Mouse (Mus musculus) lung, postnatal 25 days (tissue): ENCODE data around the gene Ncoa7.
"Not testable (repeated sequence)": the region's sequence is repeated elsewhere in the genome, so short reads cannot be mapped to it uniquely, and the experiment has no call there.

Experiments
- DNase-seq: peaks from one replicate; pipeline ENCODE4 v3.0.0; 2022; ENCODE audit warnings: low spot score

Gene Ncoa7

GRCm38 (mm10) chr10:30666580-30666979 is 136.5 kb downstream of the Ncoa7 start:
- no peak for DNase-seq

GRCm38 (mm10) chr10:30660564-30661328 is 142.4 kb downstream of the Ncoa7 start:
- DNase-seq: no peak

GRCm38 (mm10) chr10:30655655-30656054 is 147.5 kb downstream of the Ncoa7 start:
- no peak for DNase-seq

GRCm38 (mm10) chr10:30647681-30648080 is 155.4 kb downstream of the Ncoa7 start:
- DNase-seq: no peak

DNA sequence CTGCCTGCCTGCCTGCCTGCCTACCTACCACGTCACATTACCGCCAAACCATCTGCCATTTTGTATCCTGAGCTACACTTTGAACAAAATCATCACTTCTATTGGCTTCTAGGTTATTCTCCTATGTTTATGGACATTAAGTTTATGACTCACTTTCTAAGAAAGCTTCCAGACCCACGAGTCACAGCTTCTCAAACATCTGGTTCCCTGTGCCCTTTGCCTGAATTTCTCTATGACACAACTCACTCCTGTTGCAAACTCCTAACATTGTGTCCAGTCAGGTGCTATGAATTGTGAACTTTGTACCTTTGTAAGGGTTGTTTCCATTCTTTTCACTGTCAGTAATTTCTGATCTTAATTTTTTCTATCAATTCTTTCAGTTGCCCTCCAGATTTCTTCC is 164.9 kb downstream of the Ncoa7 start:
- DNase-seq: no peak

GRCm38 (mm10) chr10:30636474-30637154 is 166.5 kb downstream of the Ncoa7 start:
- DNase-seq: not testable (repeated sequence)

- DNase-seq: no peak
These were observed 170.4 kb downstream of the Ncoa7 start for GRCm38 (mm10) chr10:30632718-30633117.

DNA sequence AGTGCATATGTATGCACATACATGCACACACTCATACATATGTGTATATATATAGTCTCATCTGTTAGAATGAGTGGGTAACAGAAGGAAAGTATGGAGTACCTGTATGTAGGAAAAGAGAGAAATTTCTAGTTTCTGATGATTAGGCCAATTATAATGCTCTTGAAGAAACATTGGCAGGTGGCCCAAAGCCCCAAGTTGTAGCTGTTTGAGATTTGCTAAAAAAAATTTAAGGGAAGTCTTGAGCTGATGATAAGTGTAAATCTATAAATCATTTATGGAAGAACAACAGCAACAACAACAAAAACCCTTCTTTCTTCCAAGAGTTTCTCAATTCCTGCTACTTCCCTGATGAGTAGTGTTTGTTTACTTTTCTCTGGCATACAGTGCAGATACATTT is 173.1 kb downstream of the Ncoa7 start:
- no peak for DNase-seq

DNA sequence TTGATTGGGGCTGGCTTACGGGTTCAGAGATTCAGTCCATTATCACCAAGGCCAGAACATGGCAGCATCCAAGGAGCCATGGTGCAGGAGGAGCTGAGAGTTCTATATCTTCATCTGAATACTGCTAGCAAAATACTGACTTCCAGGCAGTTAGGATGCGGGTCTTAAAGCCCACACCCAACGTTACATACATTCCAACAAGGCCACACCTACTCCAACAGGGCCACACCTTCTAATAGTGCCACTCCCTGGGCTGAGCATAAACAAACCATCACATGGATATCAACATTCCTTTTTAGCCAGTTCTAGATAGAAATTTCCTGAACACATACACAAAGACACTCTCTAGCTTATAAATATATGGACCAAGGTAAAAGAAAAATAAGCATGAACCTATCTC is 173.6 kb downstream of the Ncoa7 start, which contains the start of gene Hint3:
TSS of gene Hint3 (minus strand) at position 120 of the 400 bp plus-strand sequence.
- no peak for DNase-seq

DNA sequence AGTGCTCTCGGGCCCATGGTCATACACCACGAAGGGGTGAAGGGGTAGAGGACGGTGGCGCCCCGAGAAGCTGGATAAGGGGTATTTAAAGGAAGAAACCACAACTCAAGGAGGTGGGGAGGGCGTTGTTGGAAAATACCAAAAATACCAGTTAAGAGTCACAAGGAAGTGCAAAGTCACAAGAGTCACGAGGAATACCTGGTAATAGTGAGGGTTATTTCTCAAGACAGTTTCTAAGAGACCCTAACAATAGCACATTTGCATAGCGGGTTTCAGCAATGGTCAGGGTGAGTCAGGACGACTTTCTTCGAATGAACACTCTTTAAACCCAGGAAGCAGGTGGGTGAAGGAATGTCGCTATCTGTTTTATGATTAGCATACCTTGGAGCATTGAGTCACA is 174.7 kb downstream of the Ncoa7 start:
- not testable (repeated sequence) for DNase-seq

DNA sequence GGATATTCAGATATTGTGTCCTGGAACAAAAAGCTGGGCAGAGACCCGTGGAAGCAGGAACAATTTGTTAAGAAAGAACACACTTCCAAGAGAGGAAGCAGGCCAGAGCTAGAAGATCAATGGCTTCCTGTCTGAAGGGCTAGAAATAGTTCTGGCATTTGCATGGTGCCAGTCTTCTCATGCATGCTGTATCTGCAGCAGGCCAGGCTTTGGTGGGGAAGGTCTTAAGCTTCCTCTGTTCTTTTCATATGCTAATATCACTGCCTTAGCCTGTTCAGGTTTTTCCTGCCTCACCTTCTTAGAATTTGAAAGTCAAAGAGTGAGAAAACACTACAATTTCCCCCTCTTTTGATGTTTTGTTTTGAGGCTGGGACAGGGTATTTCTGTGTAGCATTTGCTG is 175.6 kb downstream of the Ncoa7 start:
- peak; percentile 5 for DNase-seq

DNA sequence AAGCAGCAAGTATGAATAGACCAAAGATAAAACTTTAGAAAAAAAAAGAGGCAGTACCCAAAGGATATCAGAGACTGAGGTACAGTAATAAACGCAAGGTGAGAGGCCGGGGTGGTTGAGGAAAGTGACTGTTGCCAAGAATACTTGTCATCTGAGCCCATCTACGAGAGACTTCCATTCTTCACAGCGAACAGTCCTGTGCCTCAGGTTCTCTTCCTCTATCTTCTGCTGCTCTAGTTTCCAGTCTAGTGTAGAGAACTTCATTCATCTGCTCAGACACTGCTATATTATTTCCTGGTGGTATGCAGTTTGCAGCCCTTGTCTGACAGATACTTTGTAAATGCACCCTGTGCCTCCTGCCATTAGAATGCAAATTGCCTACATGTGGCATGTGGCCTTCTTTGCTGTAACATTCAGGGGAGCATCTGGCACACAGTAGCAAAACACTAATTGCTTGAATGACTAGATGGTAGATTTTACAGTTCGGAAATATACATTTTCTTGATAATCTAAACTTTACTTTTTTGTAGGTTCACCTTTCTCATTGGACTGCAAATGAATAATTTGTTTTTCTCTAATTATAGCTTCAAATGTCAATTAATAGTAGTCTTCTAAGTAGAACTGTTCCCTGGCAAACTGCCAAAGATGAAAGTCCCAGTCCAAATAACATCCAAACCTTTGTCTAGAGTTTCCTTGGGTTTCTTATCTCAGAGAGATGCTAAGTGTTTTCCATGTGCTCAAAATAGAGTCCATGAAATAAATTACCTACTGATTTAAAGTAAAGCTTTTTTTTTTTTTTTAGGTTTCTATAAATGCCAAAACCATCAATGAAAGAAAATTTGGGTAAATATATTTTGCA is 178.7 kb downstream of the Ncoa7 start:
- DNase-seq: peak; percentile 10

DNA sequence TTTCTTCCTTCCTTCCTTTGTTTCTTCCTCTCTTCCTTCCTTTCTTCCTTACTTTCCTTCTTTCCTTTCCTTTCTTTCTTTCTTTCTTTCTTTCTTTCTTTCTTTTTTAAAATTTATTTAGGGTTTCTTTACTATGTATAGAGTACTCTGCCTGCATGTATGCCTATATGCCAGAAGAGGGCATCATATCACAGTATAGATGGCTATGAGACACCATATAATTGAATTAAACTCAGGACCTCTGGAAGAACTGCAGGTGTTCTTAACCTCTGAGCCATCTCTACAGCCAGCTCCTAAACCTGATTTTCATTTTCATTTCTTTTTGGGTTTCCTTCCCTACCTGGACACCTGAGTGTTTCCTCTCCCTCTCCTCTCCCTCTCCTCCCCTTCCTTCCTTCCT is 180.2 kb downstream of the Ncoa7 start:
- DNase-seq: no peak

DNA sequence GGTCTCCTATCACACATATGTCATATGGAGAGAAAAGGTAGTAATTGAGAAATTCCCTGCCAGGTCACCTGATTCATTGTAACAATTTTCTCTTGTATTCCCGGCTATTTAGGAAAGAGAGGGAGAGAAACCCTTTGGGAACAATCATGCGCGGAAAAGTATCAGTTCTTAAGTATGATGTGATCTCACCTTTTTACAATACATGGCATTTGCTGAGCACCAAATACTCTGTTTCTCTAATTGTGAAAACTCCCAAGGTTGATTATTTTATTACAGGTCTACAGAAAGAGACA is 184.3 kb downstream of the Ncoa7 start:
- no peak for DNase-seq

- peak; percentile 99 for DNase-seq
These were observed 184.8 kb downstream of the Ncoa7 start for GRCm38 (mm10) chr10:30618091-30618917.

- DNase-seq: no peak
These were observed 190.1 kb downstream of the Ncoa7 start for GRCm38 (mm10) chr10:30613039-30613438.

DNA sequence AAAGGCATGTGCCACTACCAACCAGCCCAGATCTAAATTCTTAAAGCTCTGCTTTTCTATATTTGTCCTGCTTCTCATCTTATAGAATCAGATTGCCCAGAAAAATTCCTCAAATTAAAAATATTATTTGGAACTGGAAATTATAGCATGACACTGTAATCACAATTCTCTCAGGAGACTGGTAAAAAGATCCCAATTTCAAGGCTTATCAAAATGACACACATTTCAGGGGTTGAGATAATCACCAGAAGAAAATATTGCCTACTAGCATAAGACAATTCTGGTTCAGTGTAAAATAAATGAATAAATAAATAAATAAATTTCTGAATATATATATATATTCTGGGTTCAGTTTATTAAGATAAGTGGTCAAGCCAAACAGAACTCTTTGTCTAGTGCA is 193.5 kb downstream of the Ncoa7 start:
- DNase-seq: no peak

GRCm38 (mm10) chr10:30608109-30608508 is 195.0 kb downstream of the Ncoa7 start:
- DNase-seq: no peak

- peak; percentile 92 for DNase-seq
These were observed 202.6 kb downstream of the Ncoa7 start, which contains the start of gene Trmt11 for GRCm38 (mm10) chr10:30600542-30600966. Trmt11 (minus strand) TSS chr10:30600749.

DNA sequence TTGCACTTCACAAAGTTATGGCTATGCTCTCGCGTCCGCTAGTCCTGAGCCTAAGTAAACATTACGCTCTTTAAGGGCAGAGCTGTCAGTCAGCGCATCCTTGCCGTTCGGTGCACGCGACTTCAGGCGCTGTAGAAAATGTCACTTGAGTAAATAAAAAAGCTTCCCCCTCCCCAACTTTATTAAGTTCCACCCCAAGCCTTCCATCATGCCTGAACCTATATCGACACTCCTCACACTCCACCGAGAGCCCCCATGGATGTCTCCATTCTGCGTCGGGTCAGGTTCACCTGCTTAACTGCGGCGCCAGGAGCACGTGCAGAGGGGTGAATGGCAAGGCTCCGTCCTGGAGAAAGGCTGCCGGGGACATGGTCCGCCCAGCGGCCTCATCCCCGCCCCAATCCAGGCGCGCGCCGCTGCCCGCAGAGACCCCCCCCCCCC is 203.0 kb downstream of the Ncoa7 start:
- no peak for DNase-seq

GRCm38 (mm10) chr10:30587037-30587436 is 216.1 kb downstream of the Ncoa7 start:
- DNase-seq: no peak

DNA sequence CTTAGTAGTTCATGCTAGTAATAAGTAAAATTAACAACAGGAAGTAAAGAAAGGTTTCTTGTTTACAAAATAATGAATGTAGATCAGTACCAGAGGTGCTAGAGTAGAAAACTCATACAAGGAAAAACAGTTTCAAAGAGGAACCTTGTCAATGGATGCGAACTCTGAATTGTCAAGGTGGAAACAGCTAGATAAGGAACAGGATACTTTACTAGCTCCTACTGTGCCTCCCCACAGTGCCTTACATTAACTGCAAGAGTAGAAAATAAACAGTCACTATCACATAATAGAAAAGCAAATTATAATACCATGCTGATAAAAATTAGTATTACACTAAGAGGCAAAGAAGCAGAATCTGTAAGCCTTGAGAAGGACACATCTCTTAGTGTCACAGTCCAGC is 217.4 kb downstream of the Ncoa7 start:
- no peak for DNase-seq
